Mouse (Mus musculus) lung, postnatal 0 days (tissue): ENCODE data around the gene Cd164l2.

Experiments used
- CTCF ChIP-seq: IDR thresholded peaks from 2 replicates; pipeline ENCODE4 v1.5.1; 2016; ENCODE audit warnings: antibody characterized with exemption, mild to moderate bottlenecking
- EP300 ChIP-seq: IDR thresholded peaks from 2 replicates; pipeline ENCODE4 v1.6.1; 2016; ENCODE audit warnings: antibody characterized with exemption, mild to moderate bottlenecking, control low read depth

DNA sequence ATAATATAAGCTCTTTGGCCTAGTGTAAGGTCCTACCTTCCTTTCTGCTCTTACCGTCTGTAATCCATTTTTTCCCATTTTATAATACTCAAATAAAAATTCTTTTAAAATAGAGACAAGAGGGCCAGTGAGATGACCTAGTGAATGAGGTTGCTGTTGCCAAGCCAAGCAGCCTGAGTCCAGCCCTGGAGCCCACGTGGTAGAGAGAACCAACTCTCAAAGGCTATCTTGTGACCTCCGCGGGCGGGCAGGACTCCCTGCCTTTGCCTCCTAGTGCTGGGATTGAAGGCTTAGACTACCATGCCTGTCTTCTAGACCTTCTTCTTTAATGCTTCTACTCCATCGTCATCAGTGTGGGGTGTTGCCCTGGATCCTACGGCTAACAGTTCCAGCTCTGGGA, 32.7 kb upstream of the Cd164l2 start:
- TF ChIP-seq CTCF (no peak), EP300 (no peak)
